Mouse (Mus musculus): ENCODE data around the gene Cd27. TPM values are rescaled to one million over a fixed set of nuclear protein-coding genes. Genes with fewer than 3 reads are reported as not detected.

Cd27 gene
- polyA plus RNA-seq, 1 experiment from 2014 or later, result 1.1 TPM

- Histone ChIP-seq H3K9me3 (replicated peaks; ENCODE audit: control insufficient read depth, low read length, poor library complexity, severe bottlenecking) (no peaks in the 10 kb centered on the region), H3K4me2 (ENCODE audit: low read length) (peak overlapping the region; percentile 69), H3K27me3 (ENCODE audit: control insufficient read depth, insufficient read depth, low read depth, low read length) (no peaks in the 10 kb centered on the region), H3K4me1 (ENCODE audit: control insufficient read depth, insufficient read depth, low read length) (peaks cover 14% of the 10 kb centered on the region), H3K27ac (ENCODE audit: low read length) (peak overlapping the region; percentile 84), H3K4me3 (ENCODE audit: low read depth, low read length) (peak overlapping the region; percentile 77), H3K9ac (ENCODE audit: low read depth, low read length) (peak overlapping the region; percentile 77), H3K36me3 (ENCODE audit: control insufficient read depth, insufficient read depth, low read length) (peaks cover 14% of the 10 kb centered on the region)
- no peak for ATAC-seq
These were observed 46.0 kb downstream of the Cd27 start for GRCm38 (mm10) chr6:125190816-125191215.

GRCm38 (mm10) chr6:125186203-125186602 is 50.6 kb downstream of the Cd27 start:
- Histone ChIP-seq H3K9ac (ENCODE audit: low read depth, low read length) (no peak overlapping the region), H3K27ac (ENCODE audit: low read length) (no peak overlapping the region), H3K4me3 (ENCODE audit: low read depth, low read length) (no peak overlapping the region), H3K27me3 (ENCODE audit: control insufficient read depth, insufficient read depth, low read depth, low read length) (no peaks in the 10 kb centered on the region), H3K9me3 (replicated peaks; ENCODE audit: control insufficient read depth, low read length, poor library complexity, severe bottlenecking) (no peaks in the 10 kb centered on the region), H3K4me1 (ENCODE audit: control insufficient read depth, insufficient read depth, low read length) (peaks cover 5% of the 10 kb centered on the region; the same call in 1 of the 2 replicates), H3K4me2 (ENCODE audit: low read length) (no peak overlapping the region), H3K36me3 (ENCODE audit: control insufficient read depth, insufficient read depth, low read length) (peaks cover 29% of the 10 kb centered on the region)
- no peak for ATAC-seq
- WGBS, result 91% methylated on average over 10 of the region's 10 CpGs

Small RNA genes within 50 kb of the gene (microRNA-seq; reads per million reads assigned to microRNA genes)
- gene Mir3098 (0.69 reads per million), gene Mir8113 (not detected)

Other genes with a start within 250 kb of the Cd27 start
- gene Pianp, start 240.3 kb downstream of the Cd27 start, polyA plus RNA-seq (2015; fragmentation: Nextera tagmentation; extraction: Ambion mirVana), result 69.1 and 87.1 TPM in 2 replicates
- gene Zfp384, start 227.9 kb downstream of the Cd27 start, polyA plus RNA-seq (2015; fragmentation: Nextera tagmentation; extraction: Ambion mirVana), result 11.2 and 14.2 TPM in 2 replicates
- gene Ing4, start 197.2 kb downstream of the Cd27 start, polyA plus RNA-seq (2015; fragmentation: Nextera tagmentation; extraction: Ambion mirVana), result 141 and 155 TPM in 2 replicates
- gene Acrbp, start 187.3 kb downstream of the Cd27 start, polyA plus RNA-seq (2015; fragmentation: Nextera tagmentation; extraction: Ambion mirVana), result 18.0 and 18.3 TPM in 2 replicates
- 0.45 and 0.60 TPM in 2 replicates for gene Lpar5, start 169.1 kb downstream of the Cd27 start, polyA plus RNA-seq (2015; fragmentation: Nextera tagmentation; extraction: Ambion mirVana)
- gene Chd4, start 141.0 kb downstream of the Cd27 start, polyA plus RNA-seq (2015; fragmentation: Nextera tagmentation; extraction: Ambion mirVana), result 59.7 and 74.3 TPM in 2 replicates
- 49.2 and 49.3 TPM in 2 replicates for gene Nop2, start 105.1 kb downstream of the Cd27 start, polyA plus RNA-seq (2015; fragmentation: Nextera tagmentation; extraction: Ambion mirVana)
- 21.1 and 21.2 TPM in 2 replicates for gene Iffo1, start 91.8 kb downstream of the Cd27 start, polyA plus RNA-seq (2015; fragmentation: Nextera tagmentation; extraction: Ambion mirVana)
- gene Gapdh, start 70.5 kb downstream of the Cd27 start, polyA plus RNA-seq (2015; fragmentation: Nextera tagmentation; extraction: Ambion mirVana), result 1,326 and 1,443 TPM in 2 replicates
- gene Ncapd2, start 45.3 kb downstream of the Cd27 start, polyA plus RNA-seq (2015; fragmentation: Nextera tagmentation; extraction: Ambion mirVana), result 39.4 and 41.2 TPM in 2 replicates
- gene Mrpl51, start 45.2 kb downstream of the Cd27 start, polyA plus RNA-seq (2015; fragmentation: Nextera tagmentation; extraction: Ambion mirVana), result 132 TPM in 2 replicates
- gene Vamp1, start 21.5 kb downstream of the Cd27 start, polyA plus RNA-seq (2015; fragmentation: Nextera tagmentation; extraction: Ambion mirVana), result 14.2 and 21.2 TPM in 2 replicates
- gene Tapbpl, start 5.2 kb downstream of the Cd27 start, polyA plus RNA-seq (2015; fragmentation: Nextera tagmentation; extraction: Ambion mirVana), result 7.4 and 8.3 TPM in 2 replicates
- gene Tuba3a, start 49.0 kb upstream of the Cd27 start, polyA plus RNA-seq (2015; fragmentation: Nextera tagmentation; extraction: Ambion mirVana), result not detected in 2 replicates
- 12.8 and 16.0 TPM in 2 replicates for gene Ltbr, start 76.9 kb upstream of the Cd27 start, polyA plus RNA-seq (2015; fragmentation: Nextera tagmentation; extraction: Ambion mirVana)
- gene Scnn1a, start 83.6 kb upstream of the Cd27 start, polyA plus RNA-seq (2015; fragmentation: Nextera tagmentation; extraction: Ambion mirVana), result 0.67 and 1.1 TPM in 2 replicates
- 11.0 and 11.2 TPM in 2 replicates for gene Tnfrsf1a, start 112.4 kb upstream of the Cd27 start, polyA plus RNA-seq (2015; fragmentation: Nextera tagmentation; extraction: Ambion mirVana)
- 0.20 and 0.44 TPM in 2 replicates for gene Plekhg6, start 143.8 kb upstream of the Cd27 start, polyA plus RNA-seq (2015; fragmentation: Nextera tagmentation; extraction: Ambion mirVana)

Measured in midbrain, embryonic 16.5 days (tissue).